Mouse (Mus musculus): ENCODE measurements at regions not wholly inside any gene's neighbourhood (a gene's known extent, or its start where the extent isn't known, plus 50 kb on each side); places are given as distances from the start of the nearest gene placed in this dataset.

- no peak for DNase-seq (ENCODE audit: low spot score in 2 of 2)
Measured at GRCm38 (mm10) chr7:40398266-40398665, 499.9 kb upstream of the Vstm2b start.

- no peak for DNase-seq (ENCODE audit: low spot score in 2 of 2)
Measured at GRCm38 (mm10) chr7:40419332-40419731, 478.8 kb upstream of the Vstm2b start.

- no peak for DNase-seq (ENCODE audit: low spot score in 2 of 2)
Measured at GRCm38 (mm10) chr7:40422125-40422524, 476.0 kb upstream of the Vstm2b start.

GRCm38 (mm10) chr7:40429416-40429815 lies 468.7 kb upstream of the Vstm2b start:
- DNase-seq (ENCODE audit: low spot score in 2 of 2), result no peak

- no peak for DNase-seq (ENCODE audit: low spot score in 2 of 2)
Measured at GRCm38 (mm10) chr7:40433906-40434305, 464.2 kb upstream of the Vstm2b start.

- DNase-seq (ENCODE audit: low spot score in 2 of 2), result no peak
Measured at GRCm38 (mm10) chr7:40441128-40441527, 457.0 kb upstream of the Vstm2b start.

GRCm38 (mm10) chr7:40441786-40442185 lies 456.3 kb upstream of the Vstm2b start:
- no peak for DNase-seq (ENCODE audit: low spot score in 2 of 2)

GRCm38 (mm10) chr7:40466382-40466781 lies 431.7 kb upstream of the Vstm2b start:
- no peak for DNase-seq (ENCODE audit: low spot score in 2 of 2)

GRCm38 (mm10) chr7:40487256-40487655 lies 410.9 kb upstream of the Vstm2b start:
- no peak for DNase-seq (ENCODE audit: low spot score in 2 of 2)

- no peak for DNase-seq (ENCODE audit: low spot score in 2 of 2)
Measured at GRCm38 (mm10) chr7:40522703-40523267, 375.3 kb upstream of the Vstm2b start.

- no peak for DNase-seq (ENCODE audit: low spot score in 2 of 2)
Measured at GRCm38 (mm10) chr7:40536601-40537000, 361.5 kb upstream of the Vstm2b start.

GRCm38 (mm10) chr7:40537621-40538020 lies 360.5 kb upstream of the Vstm2b start:
- no peak for DNase-seq (ENCODE audit: low spot score in 2 of 2)

- no peak for DNase-seq (ENCODE audit: low spot score in 2 of 2)
Measured at GRCm38 (mm10) chr7:40539789-40540188, 358.3 kb upstream of the Vstm2b start.

GRCm38 (mm10) chr7:40541283-40541682 lies 356.8 kb upstream of the Vstm2b start:
- DNase-seq (ENCODE audit: low spot score in 2 of 2), result no peak

GRCm38 (mm10) chr7:40563447-40564118 lies 334.5 kb upstream of the Vstm2b start:
- no peak for DNase-seq (ENCODE audit: low spot score in 2 of 2)

GRCm38 (mm10) chr7:40575971-40576370 lies 322.2 kb upstream of the Vstm2b start:
- no peak for DNase-seq (ENCODE audit: low spot score in 2 of 2)

- no peak for DNase-seq (ENCODE audit: low spot score in 2 of 2)
Measured at GRCm38 (mm10) chr7:40577365-40577764, 320.8 kb upstream of the Vstm2b start.

GRCm38 (mm10) chr7:40620761-40621160 lies 277.4 kb upstream of the Vstm2b start:
- DNase-seq (ENCODE audit: low spot score in 2 of 2), result no peak

GRCm38 (mm10) chr7:40622811-40623210 lies 275.3 kb upstream of the Vstm2b start:
- no peak for DNase-seq (ENCODE audit: low spot score in 2 of 2)

GRCm38 (mm10) chr7:40623286-40623685 lies 274.8 kb upstream of the Vstm2b start:
- no peak for DNase-seq (ENCODE audit: low spot score in 2 of 2)

GRCm38 (mm10) chr7:40636369-40636768 lies 261.8 kb upstream of the Vstm2b start:
- DNase-seq (ENCODE audit: low spot score in 2 of 2), result no peak

- DNase-seq (ENCODE audit: low spot score in 2 of 2), result no peak
Measured at GRCm38 (mm10) chr7:40654982-40655381, 243.1 kb upstream of the Vstm2b start.

- DNase-seq (ENCODE audit: low spot score in 2 of 2), result no peak
Measured at GRCm38 (mm10) chr7:40655391-40655790, 242.7 kb upstream of the Vstm2b start.

Data from adrenal gland, postnatal 4 days (tissue).